Mouse (Mus musculus) granulocyte monocyte progenitor cell, adult 5-6 weeks (primary cell): ENCODE measurements around the gene Zfp935. TPM values are rescaled to one million over a fixed set of nuclear protein-coding genes. Genes with fewer than 3 reads are reported as not detected.
"Not testable (repeated sequence)": the region's sequence is repeated elsewhere in the genome, so short reads cannot be mapped to it uniquely, and the experiment has no call there.

ENCODE experiments used
- ATAC-seq: replicated peaks from 2 replicates; pipeline ENCODE4 v1.8.0; 2016; ENCODE audit warnings: mild to moderate bottlenecking, moderate TSS enrichment, inconsistent platforms; ENCODE audit not compliant: poor library complexity, severe bottlenecking
- total RNA-seq, 2 experiments: library from RNA; stranded (forward) in 1 of 2; stranded (reverse) in 1 of 2; fragments of 200-712, 200-1000 nt in 1 of 2; fragments of >200 nt in 1 of 2; fragmentation: Nextera tagmentation in 1 of 2; gene quantifications; 2 replicates each; pipeline ENCODE4 v1.2.3; 2014 to 2017

The Zfp935 gene
- total RNA-seq (2014; fragmentation: Nextera tagmentation) = 0.15 and 6.4 TPM in 2 replicates
- total RNA-seq (2017) = not detected in 2 replicates

- ATAC-seq = peak; percentile 79
Observed at GRCm38 (mm10) chr13:62558189-62559110, at the start of gene Zfp935. Gene Zfp935, minus strand, starts transcription at chr13:62558511.

GRCm38 (mm10) chr13:62571099-62571498 is 12.8 kb upstream of the Zfp935 start, which contains the start of gene Zfp934:
Gene Zfp934, minus strand, starts transcription at chr13:62571199.
- ATAC-seq = not testable (repeated sequence)

DNA sequence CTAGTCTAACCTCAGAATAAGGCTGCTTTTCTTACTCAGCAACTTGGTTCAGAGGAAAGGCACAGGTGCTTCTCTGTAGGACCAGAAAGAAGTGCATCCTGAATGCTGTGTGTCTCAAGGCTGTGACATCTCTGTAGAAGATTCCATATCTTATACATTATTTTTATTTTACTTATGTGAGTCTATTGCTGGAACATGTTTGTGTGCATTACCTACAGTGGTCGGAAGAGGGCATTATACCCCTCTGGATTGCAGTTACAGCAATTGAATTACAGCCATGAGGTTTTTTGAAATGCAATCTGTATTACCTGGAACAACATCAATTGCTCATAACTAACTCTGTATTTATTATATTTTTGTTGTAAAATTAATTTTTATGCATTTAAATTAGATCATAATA is 3.4 kb upstream of the Zfp935 start:
- not testable (repeated sequence) for ATAC-seq

DNA sequence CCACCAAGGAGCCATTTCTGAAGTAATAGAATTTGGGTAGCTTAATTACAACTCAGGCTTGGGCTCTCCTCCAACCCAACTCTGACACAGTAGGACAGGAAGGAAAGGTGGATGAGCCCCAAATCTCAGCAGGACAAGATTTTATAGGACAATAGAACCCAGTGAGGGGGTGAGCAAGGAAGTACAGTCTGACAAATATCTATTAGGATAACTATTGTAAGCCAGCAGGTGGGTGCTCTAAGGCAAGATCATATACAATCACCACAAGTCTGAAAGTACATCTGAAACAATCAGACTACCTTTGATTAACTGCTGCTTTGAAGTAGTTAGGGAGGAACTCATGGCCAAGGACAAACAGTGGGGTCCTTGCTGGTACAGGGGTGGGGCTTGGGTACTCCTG is 28.2 kb downstream of the Zfp935 start:
- not testable (repeated sequence) for ATAC-seq

GRCm38 (mm10) chr13:62510641-62511420 is 47.5 kb downstream of the Zfp935 start:
- not testable (repeated sequence) for ATAC-seq

DNA sequence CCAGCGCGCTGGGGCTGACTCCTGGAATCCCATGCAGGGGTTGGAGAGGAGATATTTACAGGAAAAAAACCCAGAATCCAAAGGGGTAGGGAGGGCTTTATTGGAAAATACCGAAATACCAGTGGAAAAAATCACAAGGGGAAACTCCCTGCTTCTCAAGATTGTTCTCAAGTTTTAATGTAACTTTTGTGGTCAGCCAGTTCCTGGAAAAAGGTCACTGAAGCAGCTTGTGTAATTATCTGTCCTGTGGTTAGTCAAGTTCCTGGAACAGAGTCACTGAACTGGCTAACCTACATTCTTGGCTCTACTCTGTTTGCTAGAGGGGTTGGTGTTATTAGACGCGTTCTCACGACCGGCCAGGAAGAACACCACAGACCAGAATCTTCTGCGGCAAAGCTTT is 85.7 kb downstream of the Zfp935 start:
- ATAC-seq = not testable (repeated sequence)

GRCm38 (mm10) chr13:62469947-62470346 is 88.4 kb downstream of the Zfp935 start:
- ATAC-seq = peak; percentile 76

- ATAC-seq = peak; percentile 100
Observed at GRCm38 (mm10) chr13:62466424-62467334, 91.6 kb downstream of the Zfp935 start, which contains the start of gene Gm49359. Gene Gm49359, minus strand, starts transcription at chr13:62466832.

Other genes starting within 250 kb of the Zfp935 start
- 17.0 and 18.3 TPM in 2 replicates for gene Gm3604, start 175.3 kb downstream of the Zfp935 start, total RNA-seq (2014; fragmentation: Nextera tagmentation)
- 9.9 and 10.8 TPM in 2 replicates for gene Gm3604, start 175.3 kb downstream of the Zfp935 start, total RNA-seq (2017)
- gene Gm49359, start 91.7 kb downstream of the Zfp935 start, total RNA-seq (2014; fragmentation: Nextera tagmentation) = 6.4 and 14.2 TPM in 2 replicates
- gene Gm49359, start 91.7 kb downstream of the Zfp935 start, total RNA-seq (2017) = 8.9 and 11.7 TPM in 2 replicates
- 17.5 and 40.6 TPM in 2 replicates for gene Zfp934, start 12.7 kb upstream of the Zfp935 start, total RNA-seq (2014; fragmentation: Nextera tagmentation)
- gene Zfp934, start 12.7 kb upstream of the Zfp935 start, total RNA-seq (2017) = 7.5 and 12.5 TPM in 2 replicates
- 8.1 and 12.7 TPM in 2 replicates for gene 6720489N17Rik, start 65.7 kb upstream of the Zfp935 start, total RNA-seq (2014; fragmentation: Nextera tagmentation)
- 15.8 and 30.5 TPM in 2 replicates for gene 6720489N17Rik, start 65.7 kb upstream of the Zfp935 start, total RNA-seq (2017)
- gene Platr25, start 202.2 kb upstream of the Zfp935 start, total RNA-seq (2014; fragmentation: Nextera tagmentation) = 18.5 and 39.4 TPM in 2 replicates
- gene Platr25, start 202.2 kb upstream of the Zfp935 start, total RNA-seq (2017) = 36.8 and 53.8 TPM in 2 replicates
- 8.2 and 10.7 TPM in 2 replicates for gene Gm5141, start 227.3 kb upstream of the Zfp935 start, total RNA-seq (2014; fragmentation: Nextera tagmentation)
- 4.1 and 5.7 TPM in 2 replicates for gene Gm5141, start 227.3 kb upstream of the Zfp935 start, total RNA-seq (2017)